Mouse (Mus musculus): ENCODE measurements around the gene Stra8. TPM values are rescaled to one million over a fixed set of nuclear protein-coding genes. Genes with fewer than 3 reads are reported as not detected.
A peak's percentile ranks its signal among the peaks of the same experiment; 100 is the strongest.

Stra8 gene
- total RNA-seq, 2 experiments from 2014 or later, result not detected

GRCm38 (mm10) chr6:34932633-34933032 lies 12.7 kb downstream of the Stra8 start:
- DNase-seq (ENCODE audit: low spot score in 2 of 2), result no peak
- intact Hi-C loops (cut with DNase I), result no loop called here

DNA sequence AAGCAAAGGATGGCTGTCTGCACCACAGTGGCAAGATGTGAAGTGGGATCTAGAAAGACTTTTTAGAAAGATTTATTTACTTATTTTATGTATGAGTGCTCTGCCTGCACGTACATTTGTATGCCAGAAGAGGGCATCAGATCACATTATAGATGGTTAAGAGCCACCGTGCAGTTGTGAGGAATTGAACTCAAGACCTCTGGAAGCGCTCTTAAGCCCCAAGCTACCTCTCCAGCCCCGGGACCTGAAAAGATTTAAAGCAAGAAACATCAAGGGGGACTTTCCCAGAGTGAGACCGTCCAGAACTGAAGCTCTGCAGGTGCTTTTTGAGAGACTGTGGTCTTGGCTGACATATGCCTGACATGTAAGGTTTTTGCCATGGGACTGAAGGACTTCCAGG lies 16.8 kb downstream of the Stra8 start:
- intact Hi-C loops (cut with DNase I), result no loop called here
- no peak for DNase-seq (ENCODE audit: low spot score in 2 of 2)

DNA sequence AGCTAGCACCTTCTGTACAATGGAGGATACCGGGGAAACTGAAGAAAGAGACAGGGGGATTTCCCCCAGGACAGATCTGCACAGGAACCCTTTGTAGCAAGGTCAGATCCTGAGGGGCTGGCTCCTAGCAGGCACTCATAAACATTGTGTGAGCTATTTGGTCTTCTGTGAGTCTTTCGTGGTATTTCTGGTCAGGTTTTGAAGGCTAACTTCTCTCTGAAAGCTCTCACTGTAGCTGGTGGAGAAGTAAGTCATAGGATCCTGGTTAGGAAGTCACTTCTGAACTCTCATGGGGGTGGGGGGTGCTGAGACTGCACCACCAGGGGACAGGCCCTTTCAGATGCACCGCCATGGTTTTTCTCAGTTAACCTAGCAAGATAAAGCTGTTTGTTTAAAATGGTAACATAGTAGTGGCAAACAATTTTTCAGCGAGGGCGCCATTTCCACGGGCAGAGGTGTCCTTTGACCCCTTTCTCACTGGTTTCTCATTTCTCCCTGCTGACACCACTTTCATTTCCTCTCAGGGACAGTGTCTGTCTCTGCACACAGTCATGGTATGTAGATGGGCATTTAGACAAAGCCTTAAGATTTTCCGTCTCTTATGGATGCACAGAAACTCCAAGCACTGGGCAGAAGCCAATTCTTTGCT lies 18.4 kb downstream of the Stra8 start:
- intact Hi-C loops (cut with DNase I), result no loop called here

GRCm38 (mm10) chr6:34938929-34939325 lies 19.0 kb downstream of the Stra8 start:
- DNase-seq (ENCODE audit: low spot score in 2 of 2), result no peak
- intact Hi-C loops (cut with DNase I), result no loop called here

More for the DNA sequence above, 18.4 kb downstream of the Stra8 start:
- DNase-seq (ENCODE audit: low spot score in 2 of 2), result no peak

DNA sequence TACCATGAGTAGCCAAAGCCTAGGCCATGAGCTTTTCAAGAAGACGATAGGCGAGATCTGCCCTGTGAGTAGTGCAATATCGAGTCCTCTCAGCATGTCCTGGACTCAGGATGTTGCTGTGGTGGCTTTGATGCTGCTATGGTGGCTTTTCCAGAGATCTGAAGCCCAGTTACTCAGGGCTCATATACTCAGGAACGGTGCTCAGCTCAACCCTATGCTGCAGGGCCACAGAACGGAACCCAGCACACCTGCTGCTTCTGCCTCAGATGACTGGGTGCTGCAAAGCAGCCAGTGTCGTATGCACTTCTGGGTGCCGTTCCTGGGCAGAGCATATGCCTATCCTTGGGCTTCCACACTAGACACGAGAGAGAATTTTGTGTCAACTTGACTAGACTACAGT lies 19.5 kb downstream of the Stra8 start:
- intact Hi-C loops (cut with DNase I), result no loop called here
- DNase-seq (ENCODE audit: low spot score in 2 of 2), result no peak

DNA sequence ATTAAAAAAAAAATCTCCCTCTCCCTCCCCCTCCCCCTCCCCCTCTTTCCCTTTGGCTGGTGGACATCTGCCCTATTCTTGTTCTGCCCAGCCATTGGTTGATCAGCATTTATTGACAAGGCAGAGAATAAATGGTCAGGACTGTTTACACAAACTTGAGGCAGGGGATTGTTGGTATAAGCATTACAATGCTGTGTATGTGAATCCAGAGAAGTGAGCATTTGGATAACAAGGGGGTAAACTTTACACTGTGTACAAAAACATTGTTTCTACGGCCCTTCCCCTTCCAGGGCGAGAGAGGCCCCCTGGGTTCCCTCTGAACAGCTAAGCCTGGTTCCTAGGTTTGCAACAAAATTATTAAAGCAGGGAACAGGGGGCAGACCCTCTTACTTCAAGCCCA lies 21.5 kb downstream of the Stra8 start:
- no peak for DNase-seq (ENCODE audit: low spot score in 2 of 2)
- intact Hi-C loops (cut with DNase I), result no loop called here

- no peak for DNase-seq (ENCODE audit: low spot score in 2 of 2)
- intact Hi-C loops (cut with DNase I), result no loop called here
Measured at GRCm38 (mm10) chr6:34942446-34942845, 22.5 kb downstream of the Stra8 start.

DNA sequence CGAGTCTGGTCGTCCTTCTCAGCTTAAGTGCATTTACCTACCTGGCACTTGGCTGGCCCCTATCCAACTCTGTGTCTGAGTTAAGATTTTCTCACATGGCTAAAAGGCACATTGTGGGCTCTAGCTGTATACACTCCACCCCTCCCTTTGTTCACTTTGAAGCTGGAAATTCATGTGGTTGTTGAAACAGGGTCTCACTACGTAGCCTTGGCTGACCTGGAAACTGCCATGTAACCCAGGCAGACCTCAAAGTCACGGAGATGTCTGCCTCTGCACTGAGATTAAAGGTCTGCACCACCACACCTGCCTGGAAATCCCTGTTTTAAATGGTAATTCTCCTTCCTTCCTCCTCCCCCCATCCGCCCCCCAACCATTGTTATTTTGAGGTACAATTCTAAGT lies 23.5 kb downstream of the Stra8 start:
- intact Hi-C loops (cut with DNase I), result no loop called here
- no peak for DNase-seq (ENCODE audit: low spot score in 2 of 2)

DNA sequence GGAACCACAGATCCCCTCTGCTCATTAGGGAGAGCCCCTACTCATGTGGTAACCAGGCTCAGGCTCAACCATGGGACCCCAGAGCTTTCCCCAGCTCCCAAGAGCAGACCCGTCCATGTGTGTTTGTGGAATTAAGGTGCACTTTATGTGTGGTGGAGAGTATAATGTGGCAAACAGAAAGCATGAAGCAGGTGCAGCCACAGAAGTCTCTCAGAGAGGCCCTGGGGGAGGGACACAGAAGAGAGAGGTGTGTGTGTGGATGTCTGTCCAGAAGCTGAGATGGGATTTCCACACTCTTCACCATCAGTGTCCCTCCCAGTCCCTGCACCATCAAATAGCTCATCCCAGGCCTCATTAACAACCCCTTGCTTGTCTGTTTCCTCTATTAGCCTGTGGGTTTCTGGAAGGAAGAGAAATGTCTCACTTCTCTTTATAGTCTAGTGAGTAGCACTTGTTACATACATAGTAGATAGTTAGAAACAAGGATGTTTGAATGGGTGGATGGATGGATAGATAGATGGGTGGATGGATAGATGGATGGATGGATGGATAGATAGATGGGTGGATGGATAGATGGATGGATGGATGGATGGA lies 26.6 kb downstream of the Stra8 start:
- intact Hi-C loops (cut with DNase I), result no loop called here
- no peak for DNase-seq (ENCODE audit: low spot score in 2 of 2)

- intact Hi-C loops (cut with DNase I), result no loop called here
- peak in 1 of 2 experiments; percentile 10 for DNase-seq (ENCODE audit: low spot score in 2 of 2)
Measured at GRCm38 (mm10) chr6:34948461-34948860, 28.5 kb downstream of the Stra8 start.

DNA sequence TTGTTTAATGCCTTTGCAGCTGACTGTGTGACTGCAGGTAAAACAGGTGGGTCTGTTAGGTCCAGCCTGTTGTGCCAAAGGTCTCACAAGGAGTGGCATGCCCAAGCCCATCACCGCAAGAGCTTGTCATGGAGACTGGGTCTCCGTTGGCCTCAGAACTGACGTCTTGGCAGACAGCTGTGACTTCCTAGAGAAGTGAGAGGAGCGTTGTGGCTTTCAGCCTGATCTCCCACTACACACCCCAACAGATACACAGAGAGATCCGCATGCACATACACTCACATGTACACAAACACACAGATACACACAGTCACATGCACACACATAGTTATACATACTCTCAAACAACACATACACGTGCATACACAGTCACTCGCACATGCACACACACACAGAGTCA lies 31.6 kb downstream of the Stra8 start:
- DNase-seq (ENCODE audit: low spot score in 2 of 2), result no peak
- intact Hi-C loops (cut with DNase I), result no loop called here

- intact Hi-C loops (cut with DNase I), result no loop called here
- DNase-seq (ENCODE audit: low spot score in 2 of 2), result no peak
Measured at GRCm38 (mm10) chr6:34951956-34952667, 32.1 kb downstream of the Stra8 start.

- intact Hi-C loops (cut with DNase I), result no loop called here
- no peak for DNase-seq (ENCODE audit: low spot score in 2 of 2)
Measured at GRCm38 (mm10) chr6:34954926-34955861, 35.2 kb downstream of the Stra8 start.

GRCm38 (mm10) chr6:34955862-34956241 lies 35.9 kb downstream of the Stra8 start:
- intact Hi-C loops (cut with DNase I), result no loop called here
- DNase-seq (ENCODE audit: low spot score in 2 of 2), result no peak

DNA sequence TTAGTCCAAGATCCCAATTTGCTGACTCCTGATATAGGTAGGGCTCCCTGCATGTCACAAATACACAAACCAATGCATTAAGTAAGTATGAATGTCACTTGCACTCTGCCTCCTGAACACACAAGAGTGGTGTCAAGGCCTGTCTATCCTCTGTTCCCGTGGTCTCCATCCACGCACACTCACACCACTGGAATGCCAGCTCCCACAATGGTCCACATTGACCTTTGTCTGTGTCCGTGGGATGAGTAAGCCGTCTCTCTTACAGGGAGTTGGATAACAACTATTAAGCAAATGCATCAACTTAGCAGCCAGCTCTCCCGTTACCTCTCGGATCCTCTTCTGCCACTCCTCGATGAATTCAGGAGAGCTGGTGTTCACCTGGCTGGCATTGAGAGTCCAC lies 39.2 kb downstream of the Stra8 start:
- intact Hi-C loops (cut with DNase I), result no loop called here
- no peak for DNase-seq (ENCODE audit: low spot score in 2 of 2)

- no peak for DNase-seq (ENCODE audit: low spot score in 2 of 2)
- intact Hi-C loops (cut with DNase I), result no loop called here
Measured at GRCm38 (mm10) chr6:34964550-34964949, 44.6 kb downstream of the Stra8 start.

- intact Hi-C loops (cut with DNase I), result no loop called here
- no peak for DNase-seq (ENCODE audit: low spot score in 2 of 2)
Measured at GRCm38 (mm10) chr6:34965819-34966539, 46.0 kb downstream of the Stra8 start.

GRCm38 (mm10) chr6:34971181-34971580 lies 51.2 kb downstream of the Stra8 start:
- intact Hi-C loops (cut with DNase I), result no loop called here
- no peak for DNase-seq (ENCODE audit: low spot score in 2 of 2)

DNA sequence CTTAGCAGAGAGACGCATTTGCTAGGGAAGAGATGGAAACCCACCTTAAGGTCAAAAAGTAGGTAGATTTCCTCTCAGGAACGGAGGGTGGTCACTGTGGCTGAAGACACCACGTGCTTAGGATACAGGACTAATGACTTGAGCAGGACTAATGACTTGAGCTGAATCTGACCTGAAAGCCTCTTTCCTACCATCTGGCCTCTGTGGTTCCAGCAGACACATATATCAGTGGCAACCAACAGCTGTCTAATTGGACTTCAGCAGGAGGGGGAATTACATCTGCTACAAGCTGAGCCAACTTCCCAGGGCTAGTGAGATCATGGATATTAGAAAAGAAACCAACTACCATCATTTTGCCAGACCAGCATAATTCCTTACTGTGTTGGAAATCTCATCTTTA lies 59.3 kb downstream of the Stra8 start:
- no peak for DNase-seq (ENCODE audit: low spot score in 2 of 2)
- intact Hi-C loops (cut with DNase I), result no loop called here

- DNase-seq (ENCODE audit: low spot score in 2 of 2), result no peak
- intact Hi-C loops (cut with DNase I), result no loop called here
Measured at GRCm38 (mm10) chr6:34980661-34981060, 60.7 kb downstream of the Stra8 start.
